Mouse (Mus musculus) embryo, embryonic 9.5 days (tissue): Measurements from ENCODE around the gene Usp38.

Experiments used
- DNase-seq: peaks from one replicate; pipeline ENCODE4 v3.0.0-alpha.2; 2017; ENCODE audit errors: extremely low spot score

Usp38 gene

GRCm38 (mm10) chr8:80961937-80962591 lies 52.7 kb downstream of the Usp38 start:
- DNase-seq = no peak

GRCm38 (mm10) chr8:80961070-80961609 lies 53.6 kb downstream of the Usp38 start:
- DNase-seq = no peak

- no peak for DNase-seq
These were observed 55.0 kb downstream of the Usp38 start for GRCm38 (mm10) chr8:80959588-80960268.

GRCm38 (mm10) chr8:80957776-80958175 lies 57.0 kb downstream of the Usp38 start:
- no peak for DNase-seq

- no peak for DNase-seq
These were observed 61.8 kb downstream of the Usp38 start for GRCm38 (mm10) chr8:80952973-80953372.

GRCm38 (mm10) chr8:80952235-80952915 lies 62.4 kb downstream of the Usp38 start:
- no peak for DNase-seq

GRCm38 (mm10) chr8:80948405-80949183 lies 66.1 kb downstream of the Usp38 start:
- DNase-seq = peak; percentile 34

- DNase-seq = no peak
These were observed 71.0 kb downstream of the Usp38 start for GRCm38 (mm10) chr8:80943742-80944141.

- DNase-seq = no peak
These were observed 73.1 kb downstream of the Usp38 start for GRCm38 (mm10) chr8:80941621-80942020.

- no peak for DNase-seq
These were observed 76.7 kb downstream of the Usp38 start for GRCm38 (mm10) chr8:80937814-80938650.
